Mouse (Mus musculus): Measurements from ENCODE around the gene 4930505A04Rik. TPM values are rescaled to one million over a fixed set of nuclear protein-coding genes. Genes with fewer than 3 reads are reported as not detected.

Gene 4930505A04Rik
- 0.21 TPM in 1 of 2 replicates, not detected in the other for polyA plus RNA-seq (2021; fragmentation: Nextera tagmentation)
- long read RNA-seq, experiment 1, partial matches to known transcripts = 0 of 1 reads
- long read RNA-seq, experiment 1, other reads (novel, unspliced or antisense) = 1 of 1 reads
- long read RNA-seq, experiment 2, partial matches to known transcripts = 0 of 1 reads
- long read RNA-seq, experiment 2, other reads (novel, unspliced or antisense) = 1 of 1 reads

DNA sequence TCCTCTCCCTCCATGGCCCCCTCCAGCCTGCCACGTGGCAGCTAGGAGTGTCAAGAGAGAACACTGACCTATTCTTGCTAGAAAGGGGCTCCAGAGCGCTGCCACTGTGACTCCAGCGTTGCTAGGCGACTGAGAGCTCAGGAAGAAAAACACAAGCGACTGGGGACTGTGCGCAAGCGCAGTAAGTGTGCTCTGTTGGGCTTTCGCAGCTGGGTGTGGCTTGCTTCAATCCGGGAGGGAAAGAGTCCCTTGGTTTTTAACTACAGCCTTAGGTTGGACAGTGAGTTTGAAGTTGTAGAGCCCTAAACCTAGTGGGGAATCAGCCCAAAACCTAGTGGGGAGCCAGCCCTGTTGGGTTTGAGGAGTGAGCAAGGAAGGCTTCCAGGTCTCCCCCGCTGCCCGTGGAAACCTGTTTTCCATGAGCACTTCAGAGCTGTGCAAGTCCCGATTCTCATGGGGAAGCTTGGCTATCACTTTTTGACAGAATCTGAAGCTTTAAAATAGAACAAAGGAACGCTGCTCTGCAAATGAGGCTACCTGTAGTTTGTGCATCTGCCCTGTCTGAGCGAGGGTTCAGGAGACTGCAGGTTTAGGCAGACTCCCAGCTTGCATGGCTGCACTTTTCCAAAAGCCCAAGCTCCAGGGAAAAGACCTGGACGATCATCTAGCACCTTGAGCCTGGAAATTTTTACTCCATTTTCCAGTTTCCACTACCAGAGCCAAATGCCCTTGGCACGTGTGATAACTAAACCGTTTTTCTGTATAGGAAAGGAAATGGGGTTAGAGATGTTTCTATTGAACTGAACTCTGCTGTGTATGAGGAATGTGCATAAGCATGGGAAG lies at the start of gene 4930505A04Rik:
Gene 4930505A04Rik (minus strand): TSS at position 77 of the 843 bp plus-strand sequence.

Other genes with a start within 250 kb of the 4930505A04Rik start
- 68.6 and 78.8 TPM in 2 replicates for gene Sptbn1, start 203.7 kb downstream of the 4930505A04Rik start, polyA plus RNA-seq (2021; fragmentation: Nextera tagmentation)
- 79.3 and 91.7 TPM in 2 replicates for gene Acyp2, start 177.8 kb upstream of the 4930505A04Rik start, polyA plus RNA-seq (2021; fragmentation: Nextera tagmentation)

All from layer of hippocampus, adult 6 months (tissue).